Mouse (Mus musculus): ENCODE data around the gene Atp5s.

GRCm38 (mm10) chr12:69732221-69732620 lies 7.5 kb downstream of the Atp5s start:
- TF ChIP-seq CTCF (IDR thresholded peaks at IDR 0.05; ENCODE audit: control insufficient read depth, insufficient read depth, insufficient replicate concordance, low read depth, low read length): no peak
- no peak for TF ChIP-seq POLR2A (IDR thresholded peaks at IDR 0.05; ENCODE audit: control insufficient read depth, low read depth, low read length)
